Mouse (Mus musculus): ENCODE data around the gene Gm8229. TPM values are rescaled to one million over a fixed set of nuclear protein-coding genes. Genes with fewer than 3 reads are reported as not detected.
"Not testable (repeated sequence)": the region's sequence is repeated elsewhere in the genome, so short reads cannot be mapped to it uniquely, and the experiment has no call there.

The Gm8229 gene
- not detected in 2 replicates for polyA plus RNA-seq (2015; fragmentation: Nextera tagmentation; extraction: Ambion mirVana)

GRCm38 (mm10) chr14:44365057-44365456 is at the start of gene Gm8229:
Gm8229 (plus strand) TSS chr14:44365357.
- H3K9me3 ChIP-seq; H3K27me3 ChIP-seq (replicated peaks); H3K4me2 ChIP-seq; H3K4me1 ChIP-seq; H3K27ac ChIP-seq; H3K4me3 ChIP-seq; ATAC-seq (replicated peaks); H3K9ac ChIP-seq; H3K36me3 ChIP-seq (replicated peaks): not testable (repeated sequence)
- 91% methylated on average over 4 of the region's 4 CpGs for WGBS

DNA sequence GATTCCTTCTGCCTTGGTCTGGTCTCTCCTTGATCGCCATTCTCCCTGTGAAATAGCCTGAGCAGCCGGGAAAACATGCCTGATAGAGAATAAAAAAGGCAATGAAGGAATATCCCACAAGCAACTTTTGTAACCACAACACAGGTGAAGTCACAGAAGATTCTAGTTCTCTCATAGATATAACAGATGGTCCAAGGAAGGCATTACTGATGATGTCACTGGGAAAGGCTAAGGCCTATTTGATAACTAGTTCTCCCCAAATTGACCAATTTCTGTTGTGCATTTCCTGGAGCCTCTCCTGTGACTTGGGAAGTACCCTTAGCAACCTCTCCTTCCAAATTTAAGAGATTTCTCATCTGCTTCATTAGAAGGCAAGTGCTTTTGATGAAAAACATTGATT is 26.7 kb upstream of the Gm8229 start, which contains the start of gene Gm5930:
Gene Gm5930 (minus strand): TSS at position 101 of the 400 bp plus-strand sequence.
- H3K4me2 ChIP-seq; H3K27ac ChIP-seq; H3K4me3 ChIP-seq; ATAC-seq (replicated peaks); H3K36me3 ChIP-seq (replicated peaks); H3K9me3 ChIP-seq; H3K9ac ChIP-seq; H3K4me1 ChIP-seq; H3K27me3 ChIP-seq (replicated peaks): not testable (repeated sequence)
- WGBS: 84% methylated on average over 2 of the region's 2 CpGs

DNA sequence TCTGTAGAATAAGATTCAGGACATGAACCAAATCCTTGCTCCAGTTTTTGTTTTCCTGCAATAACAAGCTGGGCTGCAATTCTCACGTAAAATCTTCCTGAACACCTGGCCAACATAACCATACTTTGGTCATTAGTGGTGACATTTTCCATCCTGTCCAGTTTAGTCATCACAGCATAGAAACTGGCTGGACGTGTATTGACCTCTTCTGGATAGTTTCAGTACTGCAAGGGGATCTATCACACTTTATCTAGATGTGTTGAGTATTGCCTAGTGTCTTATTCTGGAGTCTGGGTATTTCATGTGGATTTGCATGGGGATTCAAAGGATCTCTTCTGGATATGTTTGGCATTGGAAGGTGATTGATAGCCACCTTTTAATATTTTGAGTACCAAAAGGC is 3.7 kb upstream of the Gm8229 start:
- H3K36me3 ChIP-seq (replicated peaks); H3K27ac ChIP-seq; H3K27me3 ChIP-seq (replicated peaks); H3K4me1 ChIP-seq; H3K9ac ChIP-seq; H3K4me2 ChIP-seq; H3K9me3 ChIP-seq; H3K4me3 ChIP-seq; ATAC-seq (replicated peaks): not testable (repeated sequence)
- whole genome bisulfite sequencing: 30% methylated on average over 2 of the region's 2 CpGs

DNA sequence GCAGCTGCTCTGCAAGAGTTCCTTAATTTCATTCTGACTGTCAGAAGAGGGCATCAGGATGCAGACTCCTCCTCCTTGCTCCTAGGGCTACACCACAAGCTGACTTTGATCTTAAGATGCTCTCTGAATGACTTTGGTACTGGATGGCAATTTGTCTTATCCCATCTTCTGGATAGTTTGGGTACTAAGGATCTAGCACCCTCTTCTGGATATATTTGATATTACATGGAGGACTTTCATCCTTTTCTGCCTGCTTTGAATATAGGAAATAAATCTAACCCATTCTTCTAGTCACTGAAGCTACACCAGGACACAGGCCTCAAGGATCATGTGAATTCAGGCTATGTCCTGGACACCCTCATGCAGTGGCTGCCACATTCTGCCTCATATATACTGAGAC is 2.9 kb upstream of the Gm8229 start:
- not testable (repeated sequence) for H3K9ac ChIP-seq; H3K4me2 ChIP-seq; H3K27me3 ChIP-seq (replicated peaks); H3K4me1 ChIP-seq; ATAC-seq (replicated peaks); H3K27ac ChIP-seq; H3K4me3 ChIP-seq; H3K9me3 ChIP-seq; H3K36me3 ChIP-seq (replicated peaks)

DNA sequence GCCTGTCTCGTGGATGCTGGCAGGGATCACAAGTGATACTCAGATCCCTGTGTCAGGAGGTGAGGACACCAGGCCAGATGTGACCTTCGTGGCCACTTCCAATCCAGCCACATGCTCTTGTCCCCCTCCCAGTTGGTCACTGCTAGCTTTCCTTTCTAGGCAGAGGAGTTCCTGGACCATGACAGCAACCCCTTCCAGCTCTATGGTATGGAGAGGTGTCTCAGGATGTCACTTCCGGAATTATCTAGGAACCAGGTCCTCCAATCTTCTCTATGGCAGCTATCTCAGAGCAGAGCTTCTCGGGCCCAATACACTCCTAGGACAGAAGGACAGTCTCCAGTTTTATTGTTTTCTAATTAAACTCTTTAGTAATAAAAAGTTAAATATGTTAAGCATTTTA is 19.1 kb downstream of the Gm8229 start:
- H3K4me2 ChIP-seq; H3K27me3 ChIP-seq (replicated peaks); ATAC-seq (replicated peaks); H3K9me3 ChIP-seq; H3K27ac ChIP-seq; H3K4me3 ChIP-seq; H3K36me3 ChIP-seq (replicated peaks); H3K9ac ChIP-seq; H3K4me1 ChIP-seq: not testable (repeated sequence)
- WGBS: 79% methylated on average over 4 of the region's 4 CpGs

DNA sequence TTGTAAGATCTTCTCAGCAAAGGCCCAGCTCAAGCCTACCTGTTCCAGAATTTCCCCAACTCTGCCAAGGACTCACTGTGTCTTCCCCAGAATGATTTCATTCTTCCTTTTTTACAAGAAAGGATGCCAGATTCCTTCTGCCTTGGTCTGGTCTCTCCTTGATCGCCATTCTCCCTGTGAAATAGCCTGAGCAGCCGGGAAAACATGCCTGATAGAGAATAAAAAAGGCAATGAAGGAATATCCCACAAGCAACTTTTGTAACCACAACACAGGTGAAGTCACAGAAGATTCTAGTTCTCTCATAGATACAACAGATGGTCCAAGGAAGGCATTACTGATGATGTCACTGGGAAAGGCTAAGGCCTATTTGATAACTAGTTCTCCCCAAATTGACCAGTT is 45.4 kb downstream of the Gm8229 start, which contains the start of gene Gm3371:
Gene Gm3371 (minus strand): TSS at position 101 of the 400 bp plus-strand sequence.
- H3K9me3 ChIP-seq; H3K27ac ChIP-seq; H3K27me3 ChIP-seq (replicated peaks); H3K4me1 ChIP-seq; ATAC-seq (replicated peaks); H3K36me3 ChIP-seq (replicated peaks); H3K4me2 ChIP-seq; H3K4me3 ChIP-seq; H3K9ac ChIP-seq: not testable (repeated sequence)
- 83% methylated on average over 1 of the region's 2 CpGs for WGBS

Other genes with a start within 250 kb of the Gm8229 start
- not detected in 2 replicates for gene Gm3327, start 241.5 kb upstream of the Gm8229 start, polyA plus RNA-seq (2015; fragmentation: Nextera tagmentation; extraction: Ambion mirVana)
- gene Gm8212, start 167.7 kb upstream of the Gm8229 start, polyA plus RNA-seq (2015; fragmentation: Nextera tagmentation; extraction: Ambion mirVana): 0.12 TPM in 1 of 2 replicates, not detected in the other
- gene 4930503E14Rik, start 152.1 kb upstream of the Gm8229 start, polyA plus RNA-seq (2015; fragmentation: Nextera tagmentation; extraction: Ambion mirVana): not detected in 2 replicates
- not detected in 2 replicates for gene Gm8220, start 79.8 kb upstream of the Gm8229 start, polyA plus RNA-seq (2015; fragmentation: Nextera tagmentation; extraction: Ambion mirVana)
- gene Gm5930, start 26.8 kb upstream of the Gm8229 start, polyA plus RNA-seq (2015; fragmentation: Nextera tagmentation; extraction: Ambion mirVana): not detected in 2 replicates
- gene Gm3371, start 45.3 kb downstream of the Gm8229 start, polyA plus RNA-seq (2015; fragmentation: Nextera tagmentation; extraction: Ambion mirVana): not detected in 2 replicates
- not detected in 2 replicates for gene Gm8232, start 68.3 kb downstream of the Gm8229 start, polyA plus RNA-seq (2015; fragmentation: Nextera tagmentation; extraction: Ambion mirVana)
- not detected in 2 replicates for gene BC061237, start 127.1 kb downstream of the Gm8229 start, polyA plus RNA-seq (2015; fragmentation: Nextera tagmentation; extraction: Ambion mirVana)
- not detected in 2 replicates for gene Gm17093, start 152.9 kb downstream of the Gm8229 start, polyA plus RNA-seq (2015; fragmentation: Nextera tagmentation; extraction: Ambion mirVana)
- not detected in 2 replicates for gene Gm8247, start 217.8 kb downstream of the Gm8229 start, polyA plus RNA-seq (2015; fragmentation: Nextera tagmentation; extraction: Ambion mirVana)